Mouse (Mus musculus) megakaryocyte-erythroid progenitor cell, adult 5 weeks (primary cell): ENCODE results near the gene Safb2. TPM values are rescaled to one million over a fixed set of nuclear protein-coding genes. Genes with fewer than 3 reads are reported as not detected.

Experiments used
- polyA plus RNA-seq: library from polyadenylated mRNA; stranded (reverse); fragments of >175 nt; gene quantifications from 2 replicates; pipeline ENCODE4 v1.2.3, GENCODE M21; 2012

Safb2 gene
- 222 and 401 TPM in 2 replicates for polyA plus RNA-seq

DNA sequence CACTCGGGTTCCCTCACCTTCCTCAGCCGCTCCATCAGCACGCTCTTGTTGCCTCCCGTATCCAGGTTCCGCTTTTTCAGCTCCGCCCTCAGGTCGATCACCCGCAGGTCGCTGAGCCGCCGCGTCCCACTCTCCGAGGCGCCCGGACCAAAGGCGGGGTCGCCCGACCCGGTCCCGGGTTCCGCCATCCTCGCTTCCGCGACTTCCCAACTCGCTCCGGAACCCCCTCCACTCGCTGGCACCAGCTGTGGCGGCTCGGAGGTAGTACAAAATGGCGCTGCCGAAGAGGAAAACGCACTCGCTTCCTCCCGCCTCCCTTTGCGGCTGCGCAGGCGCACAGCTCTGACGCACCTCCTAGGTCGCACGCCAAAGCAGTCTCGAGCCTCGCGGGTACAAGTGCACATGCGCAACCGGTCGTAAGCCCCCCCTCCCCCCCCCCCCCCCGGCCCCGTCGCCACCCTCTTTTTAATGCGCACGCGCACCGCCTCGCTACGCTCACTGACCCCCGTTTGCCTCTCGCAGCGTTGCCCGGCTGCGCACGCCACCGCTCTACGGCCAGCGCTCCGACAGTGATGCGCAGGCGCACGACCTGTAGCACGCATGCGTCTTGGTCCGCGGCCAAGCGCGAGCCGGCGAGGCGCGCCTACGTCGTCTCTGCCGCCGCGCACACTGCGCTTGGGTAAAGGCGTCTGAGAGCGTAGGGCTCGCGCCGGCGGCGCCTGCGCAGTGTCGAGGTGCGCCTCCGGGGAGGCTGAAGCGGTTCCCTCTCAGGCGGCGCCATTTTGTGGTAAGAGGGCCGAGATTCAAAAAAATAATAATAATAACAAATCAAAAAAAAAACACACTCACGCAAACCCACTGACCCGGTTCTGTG, at the start of gene Safb2, which contains the start of gene Safb:
Gene Safb2, minus strand, starts transcription at position 329 of the 874 bp plus-strand sequence.
Gene Safb, plus strand, starts transcription at position 569 of the 874 bp plus-strand sequence.

DNA sequence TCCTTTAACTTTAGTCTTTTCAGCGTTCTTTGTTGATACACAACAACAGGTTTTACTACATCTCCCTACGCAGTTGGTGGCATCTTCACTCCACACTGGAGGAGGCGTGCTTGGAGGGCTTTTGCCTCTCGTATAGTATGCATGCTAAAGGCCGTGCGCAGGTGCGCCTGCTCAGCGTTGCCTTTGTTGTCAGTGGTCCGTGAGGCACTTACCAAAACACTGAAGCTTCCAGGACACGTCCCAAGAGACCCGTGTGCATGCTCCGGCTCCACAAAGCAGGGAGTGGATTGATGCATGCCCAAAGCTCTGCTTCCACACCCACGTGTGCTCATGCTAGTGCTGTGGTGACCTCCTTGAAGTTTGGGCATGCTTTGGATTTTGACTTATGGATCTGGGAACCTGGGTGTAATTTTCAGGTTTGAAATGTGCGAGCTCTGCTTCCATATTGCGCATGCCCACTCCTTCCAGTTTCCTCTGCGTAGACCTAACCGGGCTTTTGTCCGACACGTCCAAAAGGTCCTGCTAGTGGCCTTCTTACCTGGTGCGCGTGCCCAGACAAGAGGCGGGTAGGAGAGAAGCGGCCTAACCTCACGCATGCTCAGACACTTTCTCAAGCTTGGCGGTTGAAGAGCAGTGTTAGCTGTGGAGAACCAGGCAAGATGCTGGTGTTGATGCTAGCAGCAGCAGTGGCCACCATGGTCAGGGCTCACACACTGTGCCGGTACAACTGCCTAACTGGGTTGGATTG, 43.3 kb upstream of the Safb2 start, which contains the start of gene Catsperd:
Gene Catsperd, plus strand, starts transcription at position 614 of the 748 bp plus-strand sequence.

DNA sequence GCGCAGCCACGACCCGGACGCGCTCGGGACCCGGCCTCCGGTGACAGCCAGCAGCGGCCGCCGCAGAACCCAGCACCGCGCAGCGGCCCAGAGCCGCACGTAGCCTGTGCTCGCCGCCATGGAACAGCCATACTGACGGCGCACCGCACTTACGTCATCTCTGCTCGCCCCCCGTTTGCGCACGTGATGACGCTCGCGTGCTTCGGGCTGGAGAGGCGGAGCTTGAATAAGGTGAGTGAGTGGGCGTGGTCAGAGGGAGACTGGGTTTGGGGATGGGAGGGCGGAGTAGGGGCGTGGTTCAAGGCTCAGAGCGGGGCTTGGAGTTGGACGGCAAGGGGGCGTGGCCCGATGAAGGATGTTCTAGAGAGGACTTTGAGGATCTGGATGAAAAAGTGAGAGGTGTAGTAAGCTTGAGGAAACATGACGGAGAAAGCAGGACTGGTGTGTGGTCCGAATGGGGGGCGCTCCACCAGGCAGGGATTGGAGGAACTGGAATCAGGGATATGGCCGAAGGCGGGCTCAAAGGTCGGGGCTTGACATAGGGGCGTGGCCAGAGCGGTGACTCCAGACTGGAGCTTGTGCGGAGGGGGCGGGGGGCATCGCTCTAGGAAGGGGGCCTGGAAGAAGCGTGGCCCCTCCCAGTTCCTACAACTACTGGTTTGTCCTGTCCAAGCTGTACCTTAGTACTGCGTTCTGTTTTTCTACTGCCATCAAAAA, 42.5 kb upstream of the Safb2 start, which contains the start of gene Lonp1:
Gene Lonp1, minus strand, starts transcription at position 134 of the 717 bp plus-strand sequence.

DNA sequence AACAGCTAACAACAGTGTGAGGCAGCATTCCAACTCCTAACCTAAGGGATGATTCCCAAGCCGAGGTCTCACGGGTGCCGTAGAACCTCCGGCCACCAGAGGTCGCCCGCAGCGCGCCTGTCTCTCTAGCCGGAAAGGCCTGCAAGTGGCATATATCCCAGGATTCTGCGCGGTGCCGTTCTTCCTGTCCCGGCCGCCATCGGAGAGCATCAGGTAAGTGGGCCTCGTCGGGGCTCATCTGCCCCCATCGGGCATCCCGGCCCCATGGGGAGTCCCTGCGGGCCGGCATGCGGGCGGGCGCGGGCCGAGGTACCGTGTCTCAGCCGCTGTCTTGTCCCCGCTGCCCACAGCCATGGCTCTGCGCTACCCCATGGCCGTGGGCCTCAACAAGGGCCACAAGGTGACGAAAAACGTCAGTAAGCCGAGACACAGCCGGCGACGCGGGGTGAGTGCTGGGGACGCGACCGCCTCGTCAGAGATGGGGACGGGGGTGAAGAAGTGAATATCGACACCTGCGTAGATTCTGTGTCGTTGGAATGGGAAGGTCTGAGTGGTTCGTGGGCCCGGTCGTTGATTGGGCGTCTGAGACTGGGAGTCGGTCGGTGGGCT, 29.0 kb upstream of the Safb2 start, which contains the start of gene Rpl36:
Gene Rpl36, plus strand, starts transcription at position 181 of the 609 bp plus-strand sequence.

DNA sequence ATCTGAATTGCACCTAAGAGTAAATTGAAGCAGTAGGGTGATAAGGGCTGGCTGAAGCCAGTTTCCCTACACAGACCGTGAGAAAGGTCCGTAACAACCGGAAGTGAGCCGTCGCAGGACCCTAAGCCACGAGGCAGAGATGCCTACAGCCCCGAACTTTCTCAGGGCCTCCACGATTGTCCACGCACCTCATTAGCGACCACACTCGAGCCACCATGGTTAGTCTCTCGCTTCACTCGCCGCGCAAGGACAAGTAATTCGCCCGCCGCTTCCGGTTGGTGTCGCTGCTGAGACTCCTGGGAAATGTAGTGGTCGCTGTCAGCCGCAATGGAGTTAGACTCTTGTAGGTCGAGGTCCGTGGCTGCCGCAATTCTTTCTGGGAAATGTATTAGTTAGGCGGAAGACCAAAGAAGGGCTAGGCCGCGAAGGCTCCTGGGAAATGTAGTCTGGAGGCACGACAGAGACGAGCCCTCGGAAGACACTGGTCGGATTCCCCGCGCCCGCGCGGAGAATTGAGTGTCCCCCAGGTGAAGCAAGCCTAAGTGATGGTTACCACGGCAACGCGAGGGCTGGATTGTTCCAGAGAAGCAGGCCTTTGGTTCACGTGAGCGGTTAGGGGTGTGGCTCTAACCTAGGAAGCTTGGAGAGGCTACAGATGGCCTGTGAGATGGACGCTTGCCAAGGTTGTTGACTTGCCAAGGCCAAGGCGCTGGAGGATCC, 25.2 kb upstream of the Safb2 start, which contains the start of gene 2410015M20Rik:
Gene 2410015M20Rik, minus strand, starts transcription at position 320 of the 720 bp plus-strand sequence.

DNA sequence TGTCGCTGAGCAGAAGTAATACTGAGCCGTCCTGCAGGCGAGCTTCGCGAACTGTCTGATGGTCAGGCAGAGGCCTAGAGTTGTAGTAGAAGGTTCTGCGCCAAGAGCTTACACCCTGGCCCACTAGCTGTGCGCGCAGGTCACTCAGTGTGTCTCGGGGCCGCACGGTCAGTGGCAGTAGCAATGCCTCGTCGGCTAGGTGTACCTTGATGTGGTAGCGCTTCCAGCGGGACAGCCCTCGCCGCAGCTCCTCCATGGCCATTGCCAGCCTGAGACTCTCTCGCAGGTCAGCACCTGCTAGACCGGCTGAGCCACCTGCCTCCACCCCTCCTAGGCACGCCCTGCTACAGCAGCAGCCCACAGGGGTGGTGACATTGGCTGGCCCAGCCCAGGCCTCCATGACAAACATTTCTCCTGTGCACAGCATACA, 30.2 kb downstream of the Safb2 start, which contains the start of gene Gm20219:
Gene Gm20219, minus strand, starts transcription at position 266 of the 430 bp plus-strand sequence.

DNA sequence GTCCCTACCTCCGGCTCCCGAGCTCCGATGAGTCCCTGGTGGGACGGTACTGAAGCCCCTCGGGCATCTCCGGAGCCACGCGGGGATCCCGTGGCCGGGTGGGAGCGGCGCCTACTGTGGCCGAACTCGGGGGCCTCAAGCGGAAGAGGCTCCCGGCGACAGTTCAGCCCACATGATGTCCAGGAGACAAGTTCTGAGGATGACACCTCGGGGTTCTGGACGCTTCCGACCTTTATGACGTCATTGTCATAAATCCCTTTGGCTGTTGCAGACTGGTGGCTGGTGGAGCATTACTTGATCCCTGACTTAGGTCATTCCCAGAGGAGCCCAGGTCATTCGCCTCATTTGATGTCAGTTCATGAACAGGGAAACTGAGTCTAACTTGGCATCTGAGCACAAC, 72.1 kb downstream of the Safb2 start, which contains the start of gene Znrf4:
Gene Znrf4, minus strand, starts transcription at position 122 of the 400 bp plus-strand sequence.

Other genes with a start within 250 kb of the Safb2 start
- 146 and 239 TPM in 2 replicates for gene Ptprs, start 108.1 kb downstream of the Safb2 start, polyA plus RNA-seq
- not detected in 2 replicates for gene Znrf4, start 72.2 kb downstream of the Safb2 start, polyA plus RNA-seq
- 0.79 and 1.2 TPM in 2 replicates for gene Gm20219, start 30.2 kb downstream of the Safb2 start, polyA plus RNA-seq
- 122 and 190 TPM in 2 replicates for gene Safb, start 240 bp upstream of the Safb2 start, polyA plus RNA-seq
- 289 and 328 TPM in 2 replicates for gene 2410015M20Rik, start 25.2 kb upstream of the Safb2 start, polyA plus RNA-seq
- gene Rpl36, start 28.8 kb upstream of the Safb2 start, polyA plus RNA-seq, result 8,768 and 8,813 TPM in 2 replicates
- gene Lonp1, start 42.3 kb upstream of the Safb2 start, polyA plus RNA-seq, result 83.3 and 99.4 TPM in 2 replicates
- 0.08 and 0.35 TPM in 2 replicates for gene Catsperd, start 43.6 kb upstream of the Safb2 start, polyA plus RNA-seq
- 104 and 107 TPM in 2 replicates for gene Ranbp3, start 88.7 kb upstream of the Safb2 start, polyA plus RNA-seq
- gene Ndufa11, start 133.2 kb upstream of the Safb2 start, polyA plus RNA-seq, result 280 and 302 TPM in 2 replicates
- gene Vmac, start 133.4 kb upstream of the Safb2 start, polyA plus RNA-seq, result 15.8 and 18.8 TPM in 2 replicates
- 3.7 and 4.5 TPM in 2 replicates for gene Nrtn, start 172.9 kb upstream of the Safb2 start, polyA plus RNA-seq
- gene Dus3l, start 180.2 kb upstream of the Safb2 start, polyA plus RNA-seq, result 83.8 and 107 TPM in 2 replicates
- gene Prr22, start 185.7 kb upstream of the Safb2 start, polyA plus RNA-seq, result 14.2 and 18.3 TPM in 2 replicates
- gene Rfx2, start 246.4 kb upstream of the Safb2 start, polyA plus RNA-seq, result 36.0 and 39.0 TPM in 2 replicates